Mouse (Mus musculus) liver, embryonic 14.5 days (tissue): ENCODE data around the gene Txndc12. TPM values are rescaled to one million over a fixed set of nuclear protein-coding genes. Genes with fewer than 3 reads are reported as not detected.

ENCODE experiments used
- ATAC-seq: fragments of 200-750 bp; cut with Nextera tagmentation; 2 replicates; pipeline ENCODE4 v1.8.0; 2017; ENCODE audit warnings: moderate number of reproducible peaks, mild to moderate bottlenecking, moderate library complexity; ENCODE audit not compliant: insufficient read depth
- DNase-seq, 3 experiments: peaks; one replicate each; pipeline ENCODE4 v3.0.0-alpha.2; 2012 to 2013; ENCODE audit warnings: low read depth in 3 of 3, low spot score in 3 of 3
- H3K27ac ChIP-seq: fragments of 300-500 bp; sonication (generic); 2 replicates; pipeline ENCODE4 v1.5.1; 2014; ENCODE audit warnings: moderate library complexity, mild to moderate bottlenecking, control low read depth, inconsistent platforms
- H3K27me3 ChIP-seq: fragments of 300-500 bp; sonication (generic); 2 replicates; pipeline ENCODE4 v1.6.1; 2014; ENCODE audit warnings: mild to moderate bottlenecking, low read length, moderate library complexity; ENCODE audit not compliant: control insufficient read depth, insufficient read depth
- H3K36me3 ChIP-seq: fragments of 300-500 bp; sonication (generic); replicated peaks from 2 replicates; pipeline ENCODE4 v1.6.1; 2014; ENCODE audit warnings: low read depth; ENCODE audit not compliant: control insufficient read depth, insufficient read depth
- H3K4me1 ChIP-seq, 2 experiments: fragments of 200-500 bp in 1 of 2; fragments of 300-500 bp in 1 of 2; sonication (generic) in 1 of 2; replicated peaks; 2 replicates each; pipeline ENCODE4 v1.6.1; 2012 to 2014; ENCODE audit warnings: antibody characterized with exemption in 1 of 2, inconsistent platforms in 1 of 2, low read length in 1 of 2; ENCODE audit not compliant: control insufficient read depth in 2 of 2, insufficient read depth in 2 of 2
- H3K4me2 ChIP-seq: fragments of 300-500 bp; sonication (generic); 2 replicates; pipeline ENCODE4 v1.6.1; 2014; ENCODE audit warnings: low read depth, mild to moderate bottlenecking, control low read depth, moderate library complexity
- H3K4me3 ChIP-seq, 2 experiments: fragments of 200-500 bp in 1 of 2; fragments of 300-500 bp in 1 of 2; sonication (generic) in 1 of 2; 2 replicates each; pipeline ENCODE4 v1.5.1; 2012 to 2014; ENCODE audit warnings: low read depth in 2 of 2, low read length in 2 of 2, mild to moderate bottlenecking in 2 of 2, control low read depth in 1 of 2, inconsistent platforms in 1 of 2, moderate library complexity in 1 of 2; ENCODE audit not compliant: insufficient read depth in 1 of 2
- H3K9ac ChIP-seq: fragments of 300-500 bp; sonication (generic); replicated peaks from 2 replicates; pipeline ENCODE4 v1.6.1; 2014; ENCODE audit warnings: mild to moderate bottlenecking, control low read depth, moderate library complexity
- H3K9me3 ChIP-seq: fragments of 300-500 bp; sonication (generic); 2 replicates; pipeline ENCODE4 v1.6.1; 2016; ENCODE audit warnings: low read length, mixed read lengths; ENCODE audit not compliant: control insufficient read depth
- CTCF ChIP-seq: IDR thresholded peaks from 2 replicates; pipeline ENCODE4 v1.5.1; 2016; ENCODE audit warnings: antibody characterized with exemption, low read depth, control low read depth
- EP300 ChIP-seq: IDR thresholded peaks from 2 replicates; pipeline ENCODE4 v1.6.1; 2016; ENCODE audit warnings: antibody characterized with exemption, low read depth
- WGBS: fragments of 180-500 bp; shearing (Covaris S2); extraction: QIAGEN DNeasy Blood & Tissue Kit; methylation state at CpG from one replicate; pipeline ENCODE4 v1.1.7; 2014; ENCODE audit not compliant: insufficient replicate concordance; 5-methylcytosine and 5-hydroxymethylcytosine counted together
- polyA plus RNA-seq, 2 experiments: library from polyadenylated mRNA; depleted of rRNA in 1 of 2; stranded (reverse) in 1 of 2; unstranded in 1 of 2; fragments of >200 nt; fragmentation: Nextera tagmentation in 1 of 2; extraction: Ambion mirVana in 1 of 2; gene quantifications; 2 replicates each; pipeline versions ENCODE4 v1.2.1 to v1.2.3; 2012 to 2014

Gene Txndc12
- polyA plus RNA-seq, 2 experiments = 12.4 to 25.1 TPM

GRCm38 (mm10) chr4:108904076-108904475, 69.7 kb downstream of the Txndc12 start:
- no peaks in the 10 kb centered on the region for H3K36me3 ChIP-seq
- H3K4me1 ChIP-seq = no peaks in the 10 kb centered on the region
- no peak overlapping the region for H3K27ac ChIP-seq
- 51% methylated on average over 6 of the region's 6 CpGs for WGBS
- H3K4me3 ChIP-seq = no peak overlapping the region
- ATAC-seq = no peak
- no peak for TF ChIP-seq EP300
- TF ChIP-seq CTCF = no peak
- H3K9ac ChIP-seq = no peak overlapping the region
- no peaks in the 10 kb centered on the region for H3K9me3 ChIP-seq
- no peak overlapping the region for H3K4me2 ChIP-seq
- no peak for DNase-seq
- H3K27me3 ChIP-seq = no peaks in the 10 kb centered on the region

- no peaks in the 10 kb centered on the region for H3K27me3 ChIP-seq
- H3K4me3 ChIP-seq = no peak overlapping the region
Observed at GRCm38 (mm10) chr4:108904790-108905189, 70.4 kb downstream of the Txndc12 start.

GRCm38 (mm10) chr4:108905859-108906258, 71.5 kb downstream of the Txndc12 start:
- Histone ChIP-seq H3K36me3 (no peaks in the 10 kb centered on the region), H3K27me3 (no peaks in the 10 kb centered on the region), H3K4me3 (no peak overlapping the region), H3K4me1 (no peaks in the 10 kb centered on the region), H3K9me3 (no peaks in the 10 kb centered on the region), H3K4me2 (no peak overlapping the region), H3K9ac (no peak overlapping the region), H3K27ac (no peak overlapping the region)
- DNase-seq (no peak), ATAC-seq (no peak)
- WGBS = 30% methylated on average over 6 of the region's 6 CpGs
- TF ChIP-seq CTCF (no peak), EP300 (no peak)

More at GRCm38 (mm10) chr4:108904790-108905189, 70.4 kb downstream of the Txndc12 start:
- H3K27ac ChIP-seq = no peak overlapping the region
- no peak overlapping the region for H3K9ac ChIP-seq
- no peaks in the 10 kb centered on the region for H3K4me1 ChIP-seq
- no peak for TF ChIP-seq CTCF
- TF ChIP-seq EP300 = no peak
- H3K36me3 ChIP-seq = no peaks in the 10 kb centered on the region
- no peaks in the 10 kb centered on the region for H3K9me3 ChIP-seq
- ATAC-seq (no peak), DNase-seq (no peak)
- 72% methylated on average over 10 of the region's 10 CpGs for WGBS
- H3K4me2 ChIP-seq = no peak overlapping the region

- Histone ChIP-seq H3K27me3 (no peaks in the 10 kb centered on the region), H3K4me3 (no peak overlapping the region), H3K9ac (no peak overlapping the region), H3K4me2 (no peak overlapping the region), H3K36me3 (no peaks in the 10 kb centered on the region), H3K4me1 (no peaks in the 10 kb centered on the region), H3K27ac (no peak overlapping the region), H3K9me3 (no peaks in the 10 kb centered on the region)
- ATAC-seq (no peak), DNase-seq (no peak)
- no peak for TF ChIP-seq EP300
- no peak for TF ChIP-seq CTCF
Observed at GRCm38 (mm10) chr4:108907475-108907874, 73.1 kb downstream of the Txndc12 start.

GRCm38 (mm10) chr4:108909872-108910425, 75.5 kb downstream of the Txndc12 start:
- DNase-seq (no peak), ATAC-seq (no peak)
- H3K27ac ChIP-seq = no peak overlapping the region
- 36% methylated on average over 8 of the region's 8 CpGs for WGBS
- no peaks in the 10 kb centered on the region for H3K4me1 ChIP-seq
- TF ChIP-seq EP300 (no peak), CTCF (no peak)
- H3K27me3 ChIP-seq = no peaks in the 10 kb centered on the region
- H3K4me2 ChIP-seq = no peak overlapping the region
- H3K4me3 ChIP-seq = no peak overlapping the region
- H3K9me3 ChIP-seq = no peaks in the 10 kb centered on the region
- H3K36me3 ChIP-seq = no peaks in the 10 kb centered on the region
- H3K9ac ChIP-seq = no peak overlapping the region

Other genes starting within 250 kb of the Txndc12 start
- gene Cc2d1b, start 214.7 kb upstream of the Txndc12 start, polyA plus RNA-seq (2012; rRNA removed) = 7.6 and 10.1 TPM in 2 replicates
- 7.2 and 8.8 TPM in 2 replicates for gene Cc2d1b, start 214.7 kb upstream of the Txndc12 start, polyA plus RNA-seq (2014; fragmentation: Nextera tagmentation; extraction: Ambion mirVana)
- 0.01 TPM in 1 of 2 replicates, not detected in the other for gene 3110021N24Rik, start 115.0 kb upstream of the Txndc12 start, polyA plus RNA-seq (2012; rRNA removed)
- gene 3110021N24Rik, start 115.0 kb upstream of the Txndc12 start, polyA plus RNA-seq (2014; fragmentation: Nextera tagmentation; extraction: Ambion mirVana) = not detected in 2 replicates
- 0.43 and 0.56 TPM in 2 replicates for gene Zfyve9, start 53.8 kb upstream of the Txndc12 start, polyA plus RNA-seq (2012; rRNA removed)
- gene Zfyve9, start 53.8 kb upstream of the Txndc12 start, polyA plus RNA-seq (2014; fragmentation: Nextera tagmentation; extraction: Ambion mirVana) = 0.32 and 0.43 TPM in 2 replicates
- gene Btf3l4, start 987 bp upstream of the Txndc12 start, polyA plus RNA-seq (2012; rRNA removed) = 11.1 and 22.1 TPM in 2 replicates
- 47.6 and 49.4 TPM in 2 replicates for gene Btf3l4, start 987 bp upstream of the Txndc12 start, polyA plus RNA-seq (2014; fragmentation: Nextera tagmentation; extraction: Ambion mirVana)
- 25.4 and 29.9 TPM in 2 replicates for gene Kti12, start 13.2 kb downstream of the Txndc12 start, polyA plus RNA-seq (2012; rRNA removed)
- 38.0 and 41.0 TPM in 2 replicates for gene Kti12, start 13.2 kb downstream of the Txndc12 start, polyA plus RNA-seq (2014; fragmentation: Nextera tagmentation; extraction: Ambion mirVana)
- 0.10 TPM in 1 of 2 replicates, not detected in the other for gene A730015C16Rik, start 14.0 kb downstream of the Txndc12 start, polyA plus RNA-seq (2012; rRNA removed)
- 0.23 TPM in 1 of 2 replicates, not detected in the other for gene A730015C16Rik, start 14.0 kb downstream of the Txndc12 start, polyA plus RNA-seq (2014; fragmentation: Nextera tagmentation; extraction: Ambion mirVana)
- 0.98 and 1.3 TPM in 2 replicates for gene Rab3b, start 44.5 kb downstream of the Txndc12 start, polyA plus RNA-seq (2012; rRNA removed)
- gene Rab3b, start 44.5 kb downstream of the Txndc12 start, polyA plus RNA-seq (2014; fragmentation: Nextera tagmentation; extraction: Ambion mirVana) = 1.2 and 2.2 TPM in 2 replicates
- 31.8 and 40.4 TPM in 2 replicates for gene Nrd1, start 166.1 kb downstream of the Txndc12 start, polyA plus RNA-seq (2012; rRNA removed)
- 23.0 and 23.6 TPM in 2 replicates for gene Nrd1, start 166.1 kb downstream of the Txndc12 start, polyA plus RNA-seq (2014; fragmentation: Nextera tagmentation; extraction: Ambion mirVana)